ENCODE assay signal across 14 mouse cellular contexts in the genomic region with DNA sequence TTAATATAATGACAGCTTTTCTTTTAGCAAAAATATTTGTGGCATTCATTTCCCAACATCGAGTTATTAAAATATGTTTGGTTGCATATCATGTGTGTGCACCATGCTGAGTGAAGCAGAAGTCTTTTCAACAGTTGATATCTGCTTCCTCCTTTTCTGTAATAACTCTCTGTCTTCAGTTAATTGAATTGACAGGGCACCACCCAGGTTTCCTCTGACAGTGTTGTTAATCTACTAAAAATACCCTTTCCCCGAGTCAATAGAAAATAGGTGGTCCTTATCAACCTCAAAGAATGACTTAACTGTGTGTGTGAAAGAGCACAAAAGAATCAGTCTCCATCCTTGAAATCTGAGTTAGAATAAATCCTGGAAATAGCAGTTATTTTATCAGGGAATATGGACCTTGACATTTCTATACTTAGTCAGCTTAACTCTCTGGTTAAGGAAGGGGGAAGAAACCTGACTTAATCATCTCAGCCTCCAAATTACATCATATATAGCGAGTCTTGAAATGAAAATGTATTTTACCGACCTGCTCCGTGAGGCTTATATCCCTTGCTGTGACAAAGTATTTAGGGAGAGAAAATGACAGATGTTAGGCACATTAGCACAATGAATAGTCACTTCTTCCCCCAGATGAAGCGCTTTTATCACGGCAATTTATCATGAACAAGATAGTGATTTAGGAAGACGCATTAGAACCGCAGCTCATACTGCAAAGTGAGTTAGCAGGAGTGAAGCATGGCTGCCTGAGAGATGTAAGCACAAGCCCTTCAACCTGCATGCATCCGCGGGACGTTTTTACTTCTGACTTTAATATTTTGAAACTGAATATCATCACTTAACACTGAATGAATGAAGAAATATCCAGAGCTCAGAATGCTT. TPM values are rescaled to one million over a fixed set of nuclear protein-coding genes. Genes with fewer than 3 reads are reported as not detected.
DNase-seq lines count a peak whose midpoint lies in the region; ATAC-seq lines count a peak whose summit lies in the region.
"Had no signal": no experiment of that assay in that cellular context is flagged by ENCODE, and none has a peak within 500 bp of the region (broad histone marks: within the 10 kb centered on the region; RNA-seq: fewer than 3 reads in every experiment).

No protein-coding gene starts in this region.

- no peaks in the 10 kb centered on the region for H3K36me3 ChIP-seq in forebrain, embryonic 16.5 days (ENCODE audit: control insufficient read depth, insufficient read depth)
- no peaks in the 10 kb centered on the region for H3K36me3 ChIP-seq in forebrain, embryonic 12.5 days (replicated peaks)
- no peaks in the 10 kb centered on the region for H3K36me3 ChIP-seq in hindbrain, embryonic 13.5 days
- no peaks in the 10 kb centered on the region for H3K36me3 ChIP-seq in hindbrain, embryonic 10.5 days
- H3K36me3 ChIP-seq in liver, embryonic 12.5 days, result no peaks in the 10 kb centered on the region
- H3K36me3 ChIP-seq: G1E; limb, embryonic 12.5 days had no signal

- no peak for DNase-seq in hindbrain, embryonic 10.5 days (ENCODE audit: low spot score)
- DNase-seq in brain, adult 2 months (ENCODE audit: low read depth, low spot score), result peak; percentile 12
- DNase-seq in layer of hippocampus, postnatal 14 days (ENCODE audit: low spot score in 2 of 2), result no peak
- DNase-seq: B cell, adult 2 months; lung, adult 18-20 months; right cerebral cortex, postnatal 4 days had no signal

- no peak overlapping the region for H3K4me3 ChIP-seq in forebrain, embryonic 16.5 days (replicated peaks; ENCODE audit: low read length)
- no peak overlapping the region for H3K4me3 ChIP-seq in forebrain, embryonic 12.5 days (replicated peaks)
- H3K4me3 ChIP-seq in hindbrain, embryonic 13.5 days, result no peak overlapping the region
- H3K4me3 ChIP-seq in hindbrain, embryonic 10.5 days, result no peak overlapping the region
- H3K4me3 ChIP-seq in liver, embryonic 12.5 days, result no peak overlapping the region
- H3K4me3 ChIP-seq: limb, embryonic 12.5 days had no signal

- 76% methylated on average over 12 of the region's 12 CpGs for WGBS in forebrain, embryonic 16.5 days
- WGBS in forebrain, embryonic 12.5 days, result 80% methylated on average over 12 of the region's 12 CpGs
- WGBS in hindbrain, embryonic 13.5 days, result 54% methylated on average over 12 of the region's 12 CpGs
- WGBS in hindbrain, embryonic 10.5 days, result 84% methylated on average over 12 of the region's 12 CpGs
- 46% methylated on average over 12 of the region's 12 CpGs for WGBS in liver, embryonic 12.5 days (ENCODE audit: insufficient replicate concordance)

- H3K27me3 ChIP-seq in forebrain, embryonic 16.5 days (replicated peaks; ENCODE audit: control insufficient read depth, insufficient read depth, low read length), result no peaks in the 10 kb centered on the region
- H3K27me3 ChIP-seq in forebrain, embryonic 12.5 days, result no peaks in the 10 kb centered on the region
- no peaks in the 10 kb centered on the region for H3K27me3 ChIP-seq in hindbrain, embryonic 13.5 days
- H3K27me3 ChIP-seq in hindbrain, embryonic 10.5 days (ENCODE audit: insufficient read depth, poor library complexity, severe bottlenecking), result no peaks in the 10 kb centered on the region
- no peaks in the 10 kb centered on the region for H3K27me3 ChIP-seq in liver, embryonic 12.5 days (replicated peaks)
- H3K27me3 ChIP-seq: limb, embryonic 12.5 days had no signal

- ATAC-seq in forebrain, embryonic 16.5 days, result peak; percentile 33; the same call in 1 of the 2 replicates
- ATAC-seq in forebrain, embryonic 12.5 days (ENCODE audit: low FRiP score), result no peak
- ATAC-seq in hindbrain, embryonic 13.5 days (ENCODE audit: low FRiP score), result peak; percentile 69
- peak; percentile 66 for ATAC-seq in megakaryocyte-erythroid progenitor cell, adult 5-6 weeks (replicated peaks; ENCODE audit: low FRiP score, low TSS enrichment, poor library complexity, severe bottlenecking)
- no peak for ATAC-seq in liver, embryonic 12.5 days

- H3K9me3 ChIP-seq in forebrain, embryonic 16.5 days (ENCODE audit: control insufficient read depth, low read length), result no peaks in the 10 kb centered on the region
- no peaks in the 10 kb centered on the region for H3K9me3 ChIP-seq in forebrain, embryonic 12.5 days
- no peaks in the 10 kb centered on the region for H3K9me3 ChIP-seq in hindbrain, embryonic 13.5 days
- H3K9me3 ChIP-seq in hindbrain, embryonic 10.5 days, result no peaks in the 10 kb centered on the region
- H3K9me3 ChIP-seq in liver, embryonic 12.5 days (replicated peaks), result no peaks in the 10 kb centered on the region
- H3K9me3 ChIP-seq: limb, embryonic 12.5 days had no signal

- no peak overlapping the region for H3K4me2 ChIP-seq in forebrain, embryonic 16.5 days (ENCODE audit: low read length)
- H3K4me2 ChIP-seq in forebrain, embryonic 12.5 days, result no peak overlapping the region
- H3K4me2 ChIP-seq in hindbrain, embryonic 13.5 days, result no peak overlapping the region
- no peak overlapping the region for H3K4me2 ChIP-seq in liver, embryonic 12.5 days
- H3K4me2 ChIP-seq: limb, embryonic 12.5 days had no signal

- H3K9ac ChIP-seq in forebrain, embryonic 16.5 days (replicated peaks; ENCODE audit: low read depth, low read length), result no peak overlapping the region
- no peak overlapping the region for H3K9ac ChIP-seq in forebrain, embryonic 12.5 days
- H3K9ac ChIP-seq in hindbrain, embryonic 13.5 days, result no peak overlapping the region
- no peak overlapping the region for H3K9ac ChIP-seq in liver, embryonic 12.5 days
- H3K9ac ChIP-seq: limb, embryonic 12.5 days had no signal

- no peaks in the 10 kb centered on the region for H3K4me1 ChIP-seq in forebrain, embryonic 16.5 days (replicated peaks; ENCODE audit: control insufficient read depth, insufficient read depth, low read length)
- no peaks in the 10 kb centered on the region for H3K4me1 ChIP-seq in forebrain, embryonic 12.5 days
- 0 out of 2 replicates have a peak, but pooled peaks cover 7% of the 10 kb centered on the region for H3K4me1 ChIP-seq in hindbrain, embryonic 13.5 days (replicated peaks)
- H3K4me1 ChIP-seq in hindbrain, embryonic 10.5 days (replicated peaks), result no peaks in the 10 kb centered on the region
- no peaks in the 10 kb centered on the region for H3K4me1 ChIP-seq in liver, embryonic 12.5 days
- H3K4me1 ChIP-seq: limb, embryonic 12.5 days had no signal

- no peak overlapping the region for H3K27ac ChIP-seq in forebrain, embryonic 16.5 days (ENCODE audit: low read length)
- H3K27ac ChIP-seq in forebrain, embryonic 12.5 days, result no peak overlapping the region
- H3K27ac ChIP-seq in hindbrain, embryonic 13.5 days, result no peak overlapping the region
- H3K27ac ChIP-seq in hindbrain, embryonic 10.5 days, result no peak overlapping the region
- no peak overlapping the region for H3K27ac ChIP-seq in liver, embryonic 12.5 days
- H3K27ac ChIP-seq: limb, embryonic 12.5 days; stomach, postnatal 0 days had no signal

RNA-seq across cellular contexts. Expression of a gene that starts 19.8 kb away (rescaled TPM):
- 14.3 and 19.7 TPM in 2 replicates for polyA plus RNA-seq in forebrain, embryonic 16.5 days (2015; fragmentation: Nextera tagmentation; extraction: Ambion mirVana)
- polyA plus RNA-seq in forebrain, embryonic 12.5 days (2016; fragmentation: Nextera tagmentation; extraction: Ambion mirVana), result 7.6 and 8.4 TPM in 2 replicates
- 12.7 and 13.9 TPM in 2 replicates for polyA plus RNA-seq in hindbrain, embryonic 13.5 days (2015; fragmentation: Nextera tagmentation; extraction: Ambion mirVana)
- polyA plus RNA-seq in hindbrain, embryonic 10.5 days (2016; fragmentation: Nextera tagmentation; extraction: Ambion mirVana), result 7.5 TPM in 2 replicates
- total RNA-seq in megakaryocyte-erythroid progenitor cell, adult 5-6 weeks (2014; fragmentation: Nextera tagmentation), result 1.7 and 20.4 TPM in 2 replicates
- total RNA-seq in megakaryocyte-erythroid progenitor cell, adult 5-6 weeks (2017), result 11.9 and 83.0 TPM in 2 replicates
- 10.8 and 11.1 TPM in 2 replicates for polyA plus RNA-seq in liver, embryonic 12.5 days (2016; fragmentation: Nextera tagmentation; extraction: Ambion mirVana)
- total RNA-seq in layer of hippocampus, postnatal 14 days (2021), result 10 to 100 TPM; 26.1 to 28.0 TPM
- polyA plus RNA-seq: G1E had no signal

Comparison
In these comparisons a context has a peak if more than half of its experiments do, and no peak if none do; other contexts are left out.
1. ATAC-seq: peak in forebrain, embryonic 16.5 days (single experiment), hindbrain, embryonic 13.5 days (single experiment) and megakaryocyte-erythroid progenitor cell, adult 5-6 weeks (single experiment); none in forebrain, embryonic 12.5 days (single experiment) and liver, embryonic 12.5 days (single experiment).